Mouse (Mus musculus) E14TG2a.4 (cell line): ENCODE results near the gene Ube2c.

Source experiments
- CTCF ChIP-seq: conservative IDR thresholded peaks from 2 replicates; pipeline ENCODE4 v1.5.1; 2014; ENCODE audit warnings: low read length
- POU5F1 ChIP-seq: IDR thresholded peaks from 2 replicates; pipeline ENCODE4 v1.6.1; 2014; ENCODE audit warnings: low read length, borderline replicate concordance

DNA sequence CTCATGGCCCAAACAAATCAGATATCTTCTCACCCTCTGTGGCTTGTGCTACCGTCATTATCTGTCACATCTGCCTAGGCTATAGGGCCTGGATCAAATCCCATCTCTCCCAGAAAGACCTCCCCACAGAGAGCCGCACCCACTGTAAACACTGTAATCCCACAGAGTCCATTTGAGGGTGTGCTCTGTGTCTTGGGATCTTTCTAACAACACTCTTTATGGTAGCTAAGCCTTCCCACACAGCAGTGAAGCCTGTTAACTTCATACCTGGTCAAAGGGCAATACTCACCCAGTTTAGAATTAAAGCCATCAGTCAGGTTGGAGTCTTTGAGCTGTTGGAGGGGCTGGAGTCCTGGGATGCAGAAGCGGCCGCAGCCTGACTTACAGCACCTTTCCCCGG is 38.0 kb upstream of the Ube2c start:
- TF ChIP-seq CTCF (no peak), POU5F1 (no peak)
